Mouse (Mus musculus) hindbrain, embryonic 15.5 days (tissue): Measurements from ENCODE around the gene Ccser1. TPM values are rescaled to one million over a fixed set of nuclear protein-coding genes. Genes with fewer than 3 reads are reported as not detected.

ENCODE experiments used
- ATAC-seq: fragments of 200-750 bp; cut with Nextera tagmentation; 2 replicates; pipeline ENCODE4 v1.8.0; 2017; ENCODE audit warnings: low read depth, moderate number of reproducible peaks, moderate TSS enrichment; ENCODE audit not compliant: low FRiP score
- H3K27ac ChIP-seq: fragments of 300-500 bp; sonication (generic); replicated peaks from 2 replicates; pipeline ENCODE4 v1.5.1; 2015; ENCODE audit warnings: mild to moderate bottlenecking, inconsistent platforms
- H3K27me3 ChIP-seq: fragments of 300-500 bp; sonication (generic); 2 replicates; pipeline ENCODE4 v1.6.1; 2015; ENCODE audit warnings: control low read depth, inconsistent platforms
- H3K36me3 ChIP-seq: fragments of 300-500 bp; sonication (generic); 2 replicates; pipeline ENCODE4 v1.6.1; 2015; ENCODE audit warnings: control low read depth, inconsistent platforms
- H3K4me1 ChIP-seq: fragments of 300-500 bp; sonication (generic); replicated peaks from 2 replicates; pipeline ENCODE4 v1.6.1; 2015; ENCODE audit warnings: control low read depth, inconsistent platforms
- H3K4me2 ChIP-seq: fragments of 300-500 bp; sonication (generic); 2 replicates; pipeline ENCODE4 v1.6.1; 2015; ENCODE audit warnings: moderate library complexity, mild to moderate bottlenecking, inconsistent platforms
- H3K4me3 ChIP-seq: fragments of 300-500 bp; sonication (generic); 2 replicates; pipeline ENCODE4 v1.5.1; 2015; ENCODE audit warnings: mild to moderate bottlenecking, inconsistent platforms
- H3K9ac ChIP-seq: fragments of 300-500 bp; sonication (generic); 2 replicates; pipeline ENCODE4 v1.6.1; 2015; ENCODE audit warnings: inconsistent platforms
- H3K9me3 ChIP-seq: fragments of 300-500 bp; sonication (generic); 2 replicates; pipeline ENCODE4 v1.6.1; 2016; ENCODE audit warnings: control low read depth, inconsistent platforms
- WGBS: fragments of 180-500 bp; shearing (Covaris S2); methylation state at CpG from one replicate; pipeline ENCODE4 v1.1.7; 2015; 5-methylcytosine and 5-hydroxymethylcytosine counted together
- polyA plus RNA-seq: library from polyadenylated mRNA; unstranded; fragments of >200 nt; fragmentation: Nextera tagmentation; extraction: Ambion mirVana; gene quantifications from 2 replicates; pipeline ENCODE4 v1.2.1, GENCODE M21; 2015

The Ccser1 gene
- polyA plus RNA-seq: 20.7 and 24.9 TPM in 2 replicates

DNA sequence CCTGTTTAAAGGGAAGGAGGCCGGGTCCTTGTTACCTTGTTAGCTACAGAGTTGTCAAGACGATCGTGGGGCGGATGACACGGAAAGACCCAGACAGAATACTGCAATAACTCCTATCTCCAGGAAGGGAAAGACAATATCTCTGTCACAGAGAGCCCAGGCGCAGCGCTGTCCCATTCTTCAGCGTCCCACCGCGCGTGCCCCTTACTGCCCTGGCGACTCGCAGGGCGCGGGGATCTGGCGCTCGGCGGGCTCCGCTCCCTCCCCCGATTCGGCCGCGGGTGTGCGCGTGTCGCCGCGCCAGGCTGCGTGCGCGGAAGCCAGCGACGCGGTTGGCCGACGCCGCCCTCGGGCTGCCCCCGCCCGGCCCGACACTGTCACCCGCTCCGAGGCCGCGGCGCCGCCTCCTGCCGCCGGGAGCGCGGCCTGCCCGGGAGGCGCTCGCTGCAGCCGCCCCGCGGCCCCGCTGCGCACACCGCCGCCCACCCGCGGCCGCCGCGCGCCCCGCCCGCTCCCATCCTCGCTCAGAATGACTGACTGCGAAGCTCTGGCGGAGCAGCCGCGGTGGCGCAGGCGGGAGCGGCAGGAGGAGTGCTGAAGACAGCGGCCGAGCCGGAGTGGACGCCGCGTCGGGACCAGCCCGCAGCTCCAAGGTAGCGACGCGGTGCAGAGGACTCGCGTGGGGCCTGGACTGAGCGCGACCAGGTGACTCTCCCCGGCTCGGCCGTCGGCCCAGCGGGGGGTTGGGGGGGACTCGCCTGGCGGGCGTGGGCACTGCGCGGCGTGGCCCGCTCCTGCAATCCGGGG, at the start of gene Ccser1:
Ccser1 (plus strand) TSS at position 376 of the 807 bp plus-strand sequence.
- Histone ChIP-seq H3K9me3 (no peaks in the 10 kb centered on the region), H3K27ac (peak within 1 kb of the TSS; percentile 91), H3K4me2 (peak within 1 kb of the TSS; percentile 65), H3K4me3 (peak within 1 kb of the TSS; percentile 88), H3K9ac (peak within 1 kb of the TSS; percentile 75), H3K36me3 (no peaks in the 10 kb centered on the region), H3K4me1 (peaks cover 32% of the 10 kb centered on the region), H3K27me3 (no peaks in the 10 kb centered on the region)
- under 1% methylated on average over 98 of the region's 105 CpGs for WGBS
- ATAC-seq: peak; percentile 92

GRCm38 (mm10) chr6:61136436-61136835, 43.7 kb upstream of the Ccser1 start:
- Histone ChIP-seq H3K27ac (no peak overlapping the region), H3K4me3 (no peak overlapping the region), H3K9ac (no peak overlapping the region), H3K4me1 (no peaks in the 10 kb centered on the region), H3K36me3 (no peaks in the 10 kb centered on the region), H3K27me3 (no peaks in the 10 kb centered on the region), H3K9me3 (no peaks in the 10 kb centered on the region), H3K4me2 (no peak overlapping the region)
- no peak for ATAC-seq
- 91% methylated on average over 2 of the region's 2 CpGs for WGBS

DNA sequence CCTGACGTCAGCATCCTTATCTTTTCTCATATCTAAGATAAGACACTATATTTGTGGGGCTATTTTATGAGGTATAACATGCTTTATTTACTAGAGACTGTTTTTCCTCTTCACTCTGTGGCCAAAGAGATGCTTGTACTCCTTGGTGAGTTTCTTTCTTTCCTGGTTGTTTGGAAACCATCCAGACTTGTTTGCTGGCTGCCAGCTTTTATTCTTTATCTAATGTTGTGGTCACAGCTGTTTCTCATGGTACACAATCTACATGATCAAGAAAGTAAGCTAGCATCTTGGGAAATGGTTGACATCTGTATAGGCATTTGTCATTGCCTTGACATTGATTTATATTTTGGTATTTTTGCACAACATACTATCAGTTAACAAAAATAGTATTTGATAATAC, 37.1 kb upstream of the Ccser1 start:
- Histone ChIP-seq H3K27ac (no peak overlapping the region), H3K27me3 (no peaks in the 10 kb centered on the region), H3K36me3 (no peaks in the 10 kb centered on the region), H3K4me3 (no peak overlapping the region), H3K4me2 (no peak overlapping the region), H3K9ac (no peak overlapping the region), H3K4me1 (no peaks in the 10 kb centered on the region), H3K9me3 (no peaks in the 10 kb centered on the region)
- WGBS: 88% methylated on average over 1 of the region's 1 CpGs
- no peak for ATAC-seq

DNA sequence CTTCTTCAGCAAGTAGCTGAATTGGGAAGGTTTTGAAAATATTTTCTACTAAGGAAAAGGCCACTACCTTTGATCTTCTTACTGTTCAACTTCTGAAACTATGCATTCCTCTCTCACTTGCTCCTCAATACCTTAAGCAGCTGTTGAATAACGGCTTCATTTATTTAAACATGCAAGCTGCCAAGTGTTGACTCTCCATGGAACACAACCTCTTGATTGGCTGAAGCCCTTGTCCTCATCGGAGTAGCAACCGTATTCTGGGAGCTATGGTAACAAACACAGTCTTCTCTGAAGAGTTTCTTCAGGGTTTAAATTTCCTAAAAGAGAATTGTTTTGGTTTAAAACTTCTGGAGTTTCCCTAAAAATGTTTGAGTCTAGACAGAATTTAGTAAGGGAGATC, 27.2 kb upstream of the Ccser1 start:
- Histone ChIP-seq H3K9ac (no peak overlapping the region), H3K4me1 (0 out of 2 replicates have a peak, but pooled peaks cover 8% of the 10 kb centered on the region), H3K27me3 (no peaks in the 10 kb centered on the region), H3K9me3 (no peaks in the 10 kb centered on the region), H3K4me2 (no peak overlapping the region), H3K4me3 (no peak overlapping the region), H3K36me3 (no peaks in the 10 kb centered on the region), H3K27ac (no peak overlapping the region)
- no peak for ATAC-seq
- 79% methylated on average over 3 of the region's 3 CpGs for WGBS

DNA sequence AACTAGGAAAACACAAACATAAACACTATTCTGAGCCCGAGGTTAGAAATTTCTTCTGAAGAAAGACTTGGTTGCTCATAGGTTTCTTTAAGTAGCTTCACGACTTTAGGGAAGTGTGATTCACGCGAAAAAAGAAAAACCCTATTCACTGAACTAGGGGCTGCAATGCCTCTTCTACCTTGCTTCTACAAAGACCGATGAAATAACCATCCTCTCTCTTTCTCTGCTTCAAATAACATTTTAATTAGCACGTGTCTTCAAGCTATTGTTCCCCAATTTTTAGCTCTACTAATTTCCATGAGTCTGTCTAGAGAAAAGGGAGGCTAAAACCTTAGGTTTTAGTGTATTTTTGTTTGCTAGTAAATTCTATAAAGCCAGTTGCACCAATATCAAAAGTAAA, 25.5 kb upstream of the Ccser1 start:
- Histone ChIP-seq H3K9me3 (no peaks in the 10 kb centered on the region), H3K4me2 (no peak overlapping the region), H3K4me1 (0 out of 2 replicates have a peak, but pooled peaks cover 8% of the 10 kb centered on the region), H3K9ac (no peak overlapping the region), H3K27me3 (no peaks in the 10 kb centered on the region), H3K4me3 (no peak overlapping the region), H3K36me3 (no peaks in the 10 kb centered on the region), H3K27ac (no peak overlapping the region)
- WGBS: 47% methylated on average over 6 of the region's 6 CpGs
- ATAC-seq: no peak

- Histone ChIP-seq H3K4me1 (0 out of 2 replicates have a peak, but pooled peaks cover 8% of the 10 kb centered on the region), H3K4me3 (no peak overlapping the region), H3K36me3 (no peaks in the 10 kb centered on the region), H3K9me3 (no peaks in the 10 kb centered on the region), H3K27me3 (no peaks in the 10 kb centered on the region), H3K4me2 (no peak overlapping the region), H3K27ac (no peak overlapping the region), H3K9ac (no peak overlapping the region)
- 0 out of 2 replicates have a peak, but pooled peaks have one; percentile 75 for ATAC-seq
- WGBS: 42% methylated on average over 8 of the region's 8 CpGs
Observed at GRCm38 (mm10) chr6:61155059-61155629, 25.0 kb upstream of the Ccser1 start.

GRCm38 (mm10) chr6:61155718-61156117, 24.4 kb upstream of the Ccser1 start:
- H3K27ac ChIP-seq: no peak overlapping the region
- 0 out of 2 replicates have a peak, but pooled peaks cover 8% of the 10 kb centered on the region for H3K4me1 ChIP-seq
- H3K9ac ChIP-seq: no peak overlapping the region
- no peaks in the 10 kb centered on the region for H3K27me3 ChIP-seq
- H3K4me2 ChIP-seq: no peak overlapping the region
- H3K4me3 ChIP-seq: no peak overlapping the region
- ATAC-seq: no peak
- no peaks in the 10 kb centered on the region for H3K9me3 ChIP-seq
- no peaks in the 10 kb centered on the region for H3K36me3 ChIP-seq

DNA sequence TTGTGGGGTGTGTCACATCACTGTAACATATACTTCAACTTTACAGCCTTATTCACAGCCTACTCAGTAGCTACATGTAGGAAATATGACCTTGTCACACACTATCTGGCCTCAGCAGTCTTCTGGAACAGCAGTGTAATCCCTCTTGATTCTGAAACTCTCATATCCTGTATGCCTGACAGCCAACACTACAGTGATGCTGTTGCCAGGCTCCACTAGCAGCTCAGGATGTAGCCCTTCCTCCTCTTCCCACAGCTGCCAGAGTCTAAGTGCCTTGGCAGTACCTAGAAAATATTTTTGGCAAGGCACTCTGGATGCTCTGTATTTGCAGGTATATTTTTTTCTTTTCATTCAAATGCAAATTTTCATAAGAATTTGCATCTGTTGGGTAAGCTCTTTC, 18.0 kb upstream of the Ccser1 start:
- H3K36me3 ChIP-seq: no peaks in the 10 kb centered on the region
- ATAC-seq: peak; percentile 45; the same call in 1 of the 2 replicates
- no peak overlapping the region for H3K4me2 ChIP-seq
- H3K4me3 ChIP-seq: no peak overlapping the region
- H3K27me3 ChIP-seq: no peaks in the 10 kb centered on the region
- H3K4me1 ChIP-seq: no peaks in the 10 kb centered on the region
- H3K9me3 ChIP-seq: no peaks in the 10 kb centered on the region
- no peak overlapping the region for H3K27ac ChIP-seq
- no peak overlapping the region for H3K9ac ChIP-seq

DNA sequence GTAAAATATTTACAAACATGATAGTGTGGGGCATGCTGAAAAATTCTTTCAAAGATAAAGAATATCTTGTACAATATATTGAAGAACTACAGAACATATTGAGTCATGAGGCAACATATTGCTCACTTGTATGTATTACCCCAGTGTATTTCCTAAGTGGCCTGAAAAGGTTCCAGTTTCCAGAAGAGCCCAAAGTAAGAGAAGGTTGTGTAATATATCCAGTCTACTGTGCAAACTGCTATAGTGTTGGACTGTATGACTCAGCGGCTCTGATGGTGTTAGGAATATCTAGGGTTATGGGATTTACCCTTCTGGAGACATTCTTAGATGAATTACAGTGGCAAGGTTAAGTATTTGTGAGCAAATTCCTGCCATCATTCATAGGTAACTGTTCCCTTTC, 13.2 kb upstream of the Ccser1 start:
- H3K27me3 ChIP-seq: no peaks in the 10 kb centered on the region
- H3K27ac ChIP-seq: no peak overlapping the region
- ATAC-seq: no peak
- no peaks in the 10 kb centered on the region for H3K4me1 ChIP-seq
- whole genome bisulfite sequencing: 98% methylated on average over 1 of the region's 1 CpGs
- no peaks in the 10 kb centered on the region for H3K36me3 ChIP-seq
- no peak overlapping the region for H3K4me2 ChIP-seq
- H3K9me3 ChIP-seq: no peaks in the 10 kb centered on the region
- no peak overlapping the region for H3K9ac ChIP-seq
- H3K4me3 ChIP-seq: no peak overlapping the region

DNA sequence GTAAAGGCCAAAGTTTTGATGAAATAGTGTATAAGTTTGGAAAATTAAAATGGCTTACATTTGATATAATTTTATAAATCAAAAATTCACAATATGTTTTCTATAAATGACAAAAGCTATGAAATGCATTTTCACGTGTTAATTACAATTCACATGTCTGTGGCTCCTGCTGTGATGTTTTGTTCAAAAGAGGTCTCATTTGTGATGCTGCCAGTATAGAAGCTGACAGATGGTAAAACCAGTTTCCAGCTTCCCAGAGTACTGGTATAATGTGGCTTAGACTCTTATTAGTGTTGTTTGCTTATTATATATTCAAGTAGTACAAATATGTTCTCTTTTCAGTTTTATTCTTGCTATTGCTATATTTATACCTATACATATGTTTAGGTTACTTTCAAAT, 4.0 kb upstream of the Ccser1 start:
- H3K27ac ChIP-seq: no peak overlapping the region
- H3K9me3 ChIP-seq: no peaks in the 10 kb centered on the region
- no peak overlapping the region for H3K4me3 ChIP-seq
- H3K4me2 ChIP-seq: no peak overlapping the region
- H3K27me3 ChIP-seq: no peaks in the 10 kb centered on the region
- no peak for ATAC-seq
- H3K9ac ChIP-seq: no peak overlapping the region
- WGBS: 34% methylated on average over 1 of the region's 1 CpGs
- no peaks in the 10 kb centered on the region for H3K36me3 ChIP-seq
- peaks cover 14% of the 10 kb centered on the region for H3K4me1 ChIP-seq

GRCm38 (mm10) chr6:61177476-61177875, 2.6 kb upstream of the Ccser1 start:
- no peak overlapping the region for H3K4me3 ChIP-seq
- no peaks in the 10 kb centered on the region for H3K36me3 ChIP-seq
- H3K9ac ChIP-seq: no peak overlapping the region
- peaks cover 23% of the 10 kb centered on the region for H3K4me1 ChIP-seq
- WGBS: 56% methylated on average over 7 of the region's 7 CpGs
- no peak overlapping the region for H3K27ac ChIP-seq
- no peak for ATAC-seq
- H3K27me3 ChIP-seq: no peaks in the 10 kb centered on the region
- H3K9me3 ChIP-seq: no peaks in the 10 kb centered on the region
- H3K4me2 ChIP-seq: no peak overlapping the region

DNA sequence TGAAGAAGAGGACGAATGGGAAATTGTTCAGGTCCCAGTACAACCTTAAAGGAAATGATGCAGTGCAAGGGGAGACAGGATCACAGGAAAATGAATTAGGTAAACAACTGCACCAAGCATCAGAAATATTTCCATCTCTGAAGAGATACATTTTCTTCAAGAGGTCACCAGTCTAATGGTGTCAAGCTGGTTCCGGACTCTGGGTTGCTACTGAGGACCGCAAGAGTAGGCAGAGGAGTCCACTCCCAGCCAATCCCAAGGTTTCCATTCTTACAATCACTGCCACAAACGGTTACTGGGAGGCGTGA, 529 bp upstream of the Ccser1 start:
- H3K4me1 ChIP-seq: peaks cover 32% of the 10 kb centered on the region
- H3K4me2 ChIP-seq: peak overlapping the region; percentile 65
- WGBS: 3% methylated on average over 5 of the region's 5 CpGs
- no peaks in the 10 kb centered on the region for H3K9me3 ChIP-seq
- no peak; the same call in 1 of the 2 replicates for ATAC-seq
- H3K4me3 ChIP-seq: peak overlapping the region; percentile 88
- H3K27ac ChIP-seq: peak overlapping the region; percentile 91
- no peaks in the 10 kb centered on the region for H3K27me3 ChIP-seq
- no peaks in the 10 kb centered on the region for H3K36me3 ChIP-seq
- peak overlapping the region; percentile 75 for H3K9ac ChIP-seq
